Mouse (Mus musculus): ENCODE measurements around the gene Slc39a11. TPM values are rescaled to one million over a fixed set of nuclear protein-coding genes. Genes with fewer than 3 reads are reported as not detected.

Gene Slc39a11
- polyA plus RNA-seq, 1 experiment, result 0.08 TPM

GRCm38 (mm10) chr11:113291781-113292714 is 357.8 kb downstream of the Slc39a11 start:
- no peaks in the 10 kb centered on the region for H3K9me3 ChIP-seq (ENCODE audit: control insufficient read depth, low read length)
- no peaks in the 10 kb centered on the region for H3K27me3 ChIP-seq (ENCODE audit: control insufficient read depth)
- no peaks in the 10 kb centered on the region for H3K36me3 ChIP-seq (ENCODE audit: control insufficient read depth)
- no peak for TF ChIP-seq TAL1 (IDR thresholded peaks at IDR 0.05; ENCODE audit: low read length)
- TF ChIP-seq GATA1 (IDR thresholded peaks at IDR 0.05; ENCODE audit: low read length), result no peak
- H3K4me1 ChIP-seq (ENCODE audit: control insufficient read depth), result no peaks in the 10 kb centered on the region
- H3K4me3 ChIP-seq (replicated peaks), result no peak overlapping the region

GRCm38 (mm10) chr11:113290911-113291310 is 359.0 kb downstream of the Slc39a11 start:
- no peaks in the 10 kb centered on the region for H3K9me3 ChIP-seq (ENCODE audit: control insufficient read depth, low read length)

DNA sequence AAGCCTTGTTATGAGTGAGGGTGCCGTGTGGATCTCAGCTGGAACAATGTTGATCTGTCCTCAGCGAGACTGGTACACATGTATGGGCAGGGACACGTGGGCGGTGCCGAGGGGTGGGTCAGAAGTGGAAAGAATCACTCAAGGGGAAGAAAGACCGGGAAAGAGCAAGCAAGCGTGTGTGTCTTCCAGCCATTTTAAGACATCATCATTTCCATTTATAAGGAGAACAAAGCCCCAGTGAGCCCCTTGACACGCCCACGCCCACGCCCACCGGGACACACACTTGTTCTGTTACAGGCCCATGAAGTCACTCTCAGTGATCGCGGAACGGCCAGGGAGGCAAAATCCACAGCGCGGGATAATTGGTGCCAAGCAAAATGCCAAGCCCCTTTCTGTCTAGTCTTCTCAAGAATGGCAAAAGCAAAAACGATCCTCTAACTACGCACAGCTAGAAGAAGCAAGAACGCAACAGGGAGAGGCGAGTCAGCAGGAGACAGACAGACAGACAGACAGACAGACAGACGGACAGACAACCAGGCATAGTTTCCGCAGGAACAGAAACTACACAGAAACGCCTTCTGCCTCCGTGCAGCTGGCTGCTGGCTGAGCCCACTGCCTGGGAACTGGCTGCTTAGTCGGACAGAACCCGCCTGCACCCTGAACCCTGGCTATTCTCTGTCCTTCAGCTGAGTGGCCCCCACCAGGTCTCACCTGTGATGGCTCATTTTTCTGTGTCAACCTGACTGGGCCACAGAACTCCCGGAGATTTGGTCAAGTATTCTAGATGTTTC is 364.7 kb downstream of the Slc39a11 start:
- Histone ChIP-seq H3K4me3 (replicated peaks) (no peak overlapping the region), H3K9me3 (ENCODE audit: control insufficient read depth, low read length) (no peaks in the 10 kb centered on the region), H3K27me3 (ENCODE audit: control insufficient read depth) (no peaks in the 10 kb centered on the region), H3K4me1 (ENCODE audit: control insufficient read depth) (no peaks in the 10 kb centered on the region), H3K36me3 (ENCODE audit: control insufficient read depth) (no peaks in the 10 kb centered on the region)
- TF ChIP-seq TAL1 (IDR thresholded peaks at IDR 0.05; ENCODE audit: low read length) (no peak), GATA1 (IDR thresholded peaks at IDR 0.05; ENCODE audit: low read length) (no peak)

More at GRCm38 (mm10) chr11:113290911-113291310, 359.0 kb downstream of the Slc39a11 start:
- Histone ChIP-seq H3K36me3 (ENCODE audit: control insufficient read depth) (no peaks in the 10 kb centered on the region), H3K4me1 (ENCODE audit: control insufficient read depth) (no peaks in the 10 kb centered on the region), H3K27me3 (ENCODE audit: control insufficient read depth) (no peaks in the 10 kb centered on the region), H3K4me3 (replicated peaks) (no peak overlapping the region)
- TF ChIP-seq TAL1 (IDR thresholded peaks at IDR 0.05; ENCODE audit: low read length) (no peak), GATA1 (IDR thresholded peaks at IDR 0.05; ENCODE audit: low read length) (no peak)

- TF ChIP-seq TAL1 (IDR thresholded peaks at IDR 0.05; ENCODE audit: low read length) (no peak), GATA1 (IDR thresholded peaks at IDR 0.05; ENCODE audit: low read length) (no peak)
- H3K27me3 ChIP-seq (ENCODE audit: control insufficient read depth), result no peaks in the 10 kb centered on the region
- no peaks in the 10 kb centered on the region for H3K4me1 ChIP-seq (ENCODE audit: control insufficient read depth)
- no peaks in the 10 kb centered on the region for H3K36me3 ChIP-seq (ENCODE audit: control insufficient read depth)
- no peak overlapping the region for H3K4me3 ChIP-seq (replicated peaks)
- no peaks in the 10 kb centered on the region for H3K9me3 ChIP-seq (ENCODE audit: control insufficient read depth, low read length)
These were observed 366.5 kb downstream of the Slc39a11 start for GRCm38 (mm10) chr11:113283376-113283811.

DNA sequence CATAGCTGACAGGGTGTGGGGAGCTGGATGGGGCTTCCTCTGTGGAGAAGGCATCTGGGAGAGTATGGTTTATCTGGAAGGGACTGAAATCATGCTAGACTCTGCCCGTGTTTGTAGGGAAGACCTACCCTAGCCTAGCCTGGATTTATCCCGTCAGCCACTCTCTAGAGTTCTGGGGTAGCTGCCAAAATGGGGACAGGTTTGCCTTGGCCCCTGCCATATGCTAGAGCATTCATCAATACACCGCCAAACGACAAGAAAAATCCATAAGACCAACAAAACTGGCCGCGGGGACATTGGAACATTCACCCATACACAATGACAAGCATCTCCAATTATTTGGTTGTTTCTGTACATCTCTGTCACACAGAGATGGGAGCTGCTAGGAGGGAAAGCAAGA is 371.6 kb downstream of the Slc39a11 start:
- Histone ChIP-seq H3K4me1 (ENCODE audit: control insufficient read depth) (no peaks in the 10 kb centered on the region), H3K4me3 (replicated peaks) (no peak overlapping the region), H3K36me3 (ENCODE audit: control insufficient read depth) (no peaks in the 10 kb centered on the region), H3K27me3 (ENCODE audit: control insufficient read depth) (no peaks in the 10 kb centered on the region), H3K9me3 (ENCODE audit: control insufficient read depth, low read length) (no peaks in the 10 kb centered on the region)
- TF ChIP-seq GATA1 (IDR thresholded peaks at IDR 0.05; ENCODE audit: low read length) (no peak), TAL1 (IDR thresholded peaks at IDR 0.05; ENCODE audit: low read length) (no peak)

DNA sequence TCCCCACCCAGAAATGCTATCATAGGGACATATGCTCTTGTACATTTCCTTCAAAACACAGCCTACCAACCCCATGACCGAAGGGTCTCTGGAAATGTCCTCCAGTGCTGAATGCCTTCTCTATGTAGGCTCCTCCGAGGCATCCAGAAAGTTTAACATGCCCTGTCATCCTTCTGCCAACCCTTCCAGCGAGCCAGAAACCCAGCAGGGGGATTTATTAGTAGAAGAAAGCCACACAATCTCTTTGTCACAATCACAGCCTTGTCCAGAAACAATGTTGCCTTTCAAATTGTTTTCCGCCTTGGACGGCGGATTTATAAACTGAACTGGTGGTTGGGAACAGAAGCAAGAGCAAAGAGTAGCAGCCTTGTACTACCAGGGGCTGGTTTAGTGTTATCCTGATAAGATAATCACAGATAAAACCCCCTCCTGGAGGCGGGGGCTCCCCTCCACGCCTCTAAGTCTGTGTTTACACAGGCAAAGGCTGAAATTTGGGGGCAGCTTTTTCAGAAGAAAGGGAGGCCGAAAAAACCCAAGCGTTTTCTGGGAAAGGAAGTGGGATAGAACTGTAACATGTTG is 372.8 kb downstream of the Slc39a11 start:
- Histone ChIP-seq H3K27me3 (ENCODE audit: control insufficient read depth) (no peaks in the 10 kb centered on the region), H3K36me3 (ENCODE audit: control insufficient read depth) (no peaks in the 10 kb centered on the region), H3K9me3 (ENCODE audit: control insufficient read depth, low read length) (no peaks in the 10 kb centered on the region), H3K4me3 (replicated peaks) (no peak overlapping the region), H3K4me1 (ENCODE audit: control insufficient read depth) (no peaks in the 10 kb centered on the region)
- no peak for TF ChIP-seq TAL1 (IDR thresholded peaks at IDR 0.05; ENCODE audit: low read length)
- no peak for TF ChIP-seq GATA1 (IDR thresholded peaks at IDR 0.05; ENCODE audit: low read length)

DNA sequence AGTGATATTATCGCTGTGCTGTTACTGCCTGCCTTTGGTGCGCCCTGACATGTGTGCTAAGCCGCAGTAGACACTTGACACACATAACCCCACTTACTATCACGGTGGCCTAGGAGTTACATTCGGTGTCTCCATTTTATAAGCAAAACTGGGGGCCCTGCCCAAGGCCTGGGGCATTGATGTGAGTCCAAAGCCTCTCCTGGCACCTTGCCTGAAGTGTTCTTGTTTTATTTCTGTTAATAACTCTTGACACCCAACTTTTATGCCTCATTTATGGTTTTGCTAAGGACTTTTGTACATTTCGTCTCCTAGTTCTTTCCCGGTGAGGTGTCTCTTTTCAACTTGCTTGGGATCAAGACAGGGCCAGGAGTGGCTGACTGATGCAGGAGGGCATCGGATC is 373.4 kb downstream of the Slc39a11 start:
- Histone ChIP-seq H3K4me3 (replicated peaks) (no peak overlapping the region), H3K9me3 (ENCODE audit: control insufficient read depth, low read length) (no peaks in the 10 kb centered on the region), H3K27me3 (ENCODE audit: control insufficient read depth) (no peaks in the 10 kb centered on the region), H3K36me3 (ENCODE audit: control insufficient read depth) (no peaks in the 10 kb centered on the region), H3K4me1 (ENCODE audit: control insufficient read depth) (no peaks in the 10 kb centered on the region)
- TF ChIP-seq GATA1 (IDR thresholded peaks at IDR 0.05; ENCODE audit: low read length), result no peak
- no peak for TF ChIP-seq TAL1 (IDR thresholded peaks at IDR 0.05; ENCODE audit: low read length)

DNA sequence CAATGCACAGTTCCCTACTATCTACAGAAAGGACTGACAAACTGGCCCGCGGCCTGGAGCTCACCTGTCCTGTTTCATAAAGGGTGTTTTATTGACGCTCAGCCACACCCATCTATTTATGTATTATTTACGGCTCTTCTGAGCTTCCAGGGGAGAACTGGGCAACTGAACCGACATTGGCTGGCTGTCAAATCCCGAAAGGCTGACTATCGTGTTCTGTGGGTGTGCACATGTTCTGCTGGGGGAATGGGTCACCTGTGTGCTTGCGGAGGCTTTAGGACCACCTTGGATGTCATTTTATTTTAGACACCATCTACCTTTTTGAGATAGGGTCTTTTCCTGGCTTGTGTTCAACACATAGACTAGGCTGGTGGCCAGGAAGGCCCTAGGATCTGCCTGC is 375.8 kb downstream of the Slc39a11 start:
- H3K4me3 ChIP-seq (replicated peaks), result no peak overlapping the region
- TF ChIP-seq GATA1 (IDR thresholded peaks at IDR 0.05; ENCODE audit: low read length), result no peak
- TF ChIP-seq TAL1 (IDR thresholded peaks at IDR 0.05; ENCODE audit: low read length), result no peak
- H3K9me3 ChIP-seq (ENCODE audit: control insufficient read depth, low read length), result no peaks in the 10 kb centered on the region
- H3K4me1 ChIP-seq (ENCODE audit: control insufficient read depth), result no peaks in the 10 kb centered on the region
- no peaks in the 10 kb centered on the region for H3K36me3 ChIP-seq (ENCODE audit: control insufficient read depth)
- H3K27me3 ChIP-seq (ENCODE audit: control insufficient read depth), result no peaks in the 10 kb centered on the region

DNA sequence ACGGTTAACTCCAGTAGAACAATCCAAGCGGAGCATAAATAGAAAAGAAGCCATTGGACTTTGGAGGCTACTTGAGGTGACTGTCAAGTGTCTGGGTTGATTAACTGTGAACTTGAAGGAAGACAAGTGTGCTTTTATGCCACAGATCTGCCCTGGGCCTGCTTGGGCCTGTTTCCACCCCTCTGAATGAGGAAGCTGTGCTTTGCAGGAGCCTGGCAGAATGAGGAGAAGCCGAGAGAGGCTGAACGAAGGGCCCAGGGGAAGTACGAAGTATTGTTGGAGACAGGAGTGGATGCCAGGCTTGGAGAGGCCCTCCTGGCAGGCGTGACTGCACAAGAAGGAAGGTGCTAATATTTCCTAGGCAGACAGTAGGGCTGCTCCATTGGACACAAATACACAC is 378.0 kb downstream of the Slc39a11 start:
- no peaks in the 10 kb centered on the region for H3K36me3 ChIP-seq (ENCODE audit: control insufficient read depth)
- H3K27me3 ChIP-seq (ENCODE audit: control insufficient read depth), result no peaks in the 10 kb centered on the region
- H3K4me1 ChIP-seq (ENCODE audit: control insufficient read depth), result no peaks in the 10 kb centered on the region
- TF ChIP-seq GATA1 (IDR thresholded peaks at IDR 0.05; ENCODE audit: low read length) (no peak), TAL1 (IDR thresholded peaks at IDR 0.05; ENCODE audit: low read length) (no peak)
- no peak overlapping the region for H3K4me3 ChIP-seq (replicated peaks)
- no peaks in the 10 kb centered on the region for H3K9me3 ChIP-seq (ENCODE audit: control insufficient read depth, low read length)
